Mouse (Mus musculus): ENCODE measurements at regions not wholly inside any gene's neighbourhood (a gene's known extent, or its start where the extent isn't known, plus 50 kb on each side); places are given as distances from the start of the nearest gene placed in this dataset.

GRCm38 (mm10) chr1:73140557-73141345 is 125.0 kb upstream of the Tnp1 start:
- no peak for DNase-seq (ENCODE audit: low spot score in 2 of 2)

GRCm38 (mm10) chr1:73130215-73130861 is 114.6 kb upstream of the Tnp1 start:
- DNase-seq (ENCODE audit: low spot score in 2 of 2): no peak

- no peak for DNase-seq (ENCODE audit: low spot score in 2 of 2)
These were observed 107.3 kb upstream of the Tnp1 start for GRCm38 (mm10) chr1:73123012-73123411.

- no peak for DNase-seq (ENCODE audit: low spot score in 2 of 2)
These were observed 103.0 kb upstream of the Tnp1 start for GRCm38 (mm10) chr1:73118661-73119060.

GRCm38 (mm10) chr1:73116526-73116925 is 100.8 kb upstream of the Tnp1 start:
- no peak for DNase-seq (ENCODE audit: low spot score in 2 of 2)

GRCm38 (mm10) chr1:73115854-73116253 is 100.1 kb upstream of the Tnp1 start:
- DNase-seq (ENCODE audit: low spot score in 2 of 2): no peak

- no peak for DNase-seq (ENCODE audit: low spot score in 2 of 2)
These were observed 97.4 kb upstream of the Tnp1 start for GRCm38 (mm10) chr1:73113137-73113536.

- no peak for DNase-seq (ENCODE audit: low spot score in 2 of 2)
These were observed 97.0 kb upstream of the Tnp1 start for GRCm38 (mm10) chr1:73112711-73113110.

GRCm38 (mm10) chr1:73111911-73112310 is 96.2 kb upstream of the Tnp1 start:
- DNase-seq (ENCODE audit: low spot score in 2 of 2): no peak

- no peak for DNase-seq (ENCODE audit: low spot score in 2 of 2)
These were observed 90.3 kb upstream of the Tnp1 start for GRCm38 (mm10) chr1:73105856-73106463.

GRCm38 (mm10) chr1:73097645-73098440 is 82.1 kb upstream of the Tnp1 start:
- no peak for DNase-seq (ENCODE audit: low spot score in 2 of 2)

- no peak for DNase-seq (ENCODE audit: low spot score in 2 of 2)
These were observed 73.9 kb upstream of the Tnp1 start for GRCm38 (mm10) chr1:73089636-73090035.

- no peak for DNase-seq (ENCODE audit: low spot score in 2 of 2)
These were observed 72.8 kb upstream of the Tnp1 start for GRCm38 (mm10) chr1:73088494-73088893.

GRCm38 (mm10) chr1:73084946-73085345 is 69.2 kb upstream of the Tnp1 start:
- no peak for DNase-seq (ENCODE audit: low spot score in 2 of 2)

GRCm38 (mm10) chr1:73083396-73083795 is 67.7 kb upstream of the Tnp1 start:
- no peak for DNase-seq (ENCODE audit: low spot score in 2 of 2)

- DNase-seq (ENCODE audit: low spot score in 2 of 2): no peak
These were observed 63.8 kb upstream of the Tnp1 start for GRCm38 (mm10) chr1:73079518-73079917.

GRCm38 (mm10) chr1:73077156-73077555 is 61.4 kb upstream of the Tnp1 start:
- no peak for DNase-seq (ENCODE audit: low spot score in 2 of 2)

- no peak for DNase-seq (ENCODE audit: low spot score in 2 of 2)
These were observed 60.1 kb upstream of the Tnp1 start for GRCm38 (mm10) chr1:73075699-73076373.

GRCm38 (mm10) chr1:73075159-73075558 is 59.5 kb upstream of the Tnp1 start:
- no peak for DNase-seq (ENCODE audit: low spot score in 2 of 2)

- no peak for DNase-seq (ENCODE audit: low spot score in 2 of 2)
These were observed 58.8 kb upstream of the Tnp1 start for GRCm38 (mm10) chr1:73074525-73074924.

- DNase-seq (ENCODE audit: low spot score in 2 of 2): no peak
These were observed 56.7 kb upstream of the Tnp1 start for GRCm38 (mm10) chr1:73072237-73072904.

Data from layer of hippocampus, adult 8-10 months (tissue).